Mouse (Mus musculus): ENCODE data around the gene Iars2.

DNA sequence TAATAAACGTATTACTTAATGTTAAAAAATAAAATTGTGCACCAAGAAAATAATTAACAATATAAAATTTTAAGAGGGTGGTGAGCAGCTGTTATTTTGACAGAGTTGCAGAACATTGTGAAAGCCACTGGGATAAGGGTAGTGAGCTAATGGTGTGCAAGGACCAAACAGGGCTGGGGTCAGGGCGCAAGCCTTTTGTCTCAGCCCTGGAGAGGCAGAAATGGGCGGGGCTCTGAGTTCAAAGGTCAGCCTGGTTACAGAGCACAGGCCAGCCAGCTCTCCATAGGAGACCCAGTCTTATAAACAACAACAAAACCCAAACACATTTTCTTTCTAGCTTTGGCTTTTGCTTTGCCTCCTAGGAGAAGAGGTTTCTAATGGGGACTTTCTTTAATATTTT, 72.4 kb downstream of the Iars2 start:
- TF ChIP-seq POLR2A (IDR thresholded peaks at IDR 0.05; ENCODE audit: low read depth, low read length): no peak
- no peak for TF ChIP-seq CTCF (IDR thresholded peaks at IDR 0.05; ENCODE audit: extremely low read depth, insufficient read length, insufficient replicate concordance, low read depth, low read length)
